Mouse (Mus musculus) ES-Bruce4 (cell line): ENCODE data around the gene Sds.

ENCODE experiments used
- CTCF ChIP-seq: IDR thresholded peaks from one replicate; pipeline ENCODE4 v1.8.1; 2011; ENCODE audit warnings: low read depth, low read length
- EP300 ChIP-seq: IDR thresholded peaks from 2 replicates; pipeline ENCODE4 v1.6.1; 2011; ENCODE audit warnings: low read depth, low read length; ENCODE audit not compliant: insufficient read depth
- POLR2A ChIP-seq: IDR thresholded peaks from one replicate; pipeline ENCODE4 v1.8.1; 2011; ENCODE audit warnings: low read length; ENCODE audit not compliant: insufficient read depth

GRCm38 (mm10) chr5:120476296-120476695 is at the start of gene Sds:
- TF ChIP-seq EP300 (no peak), CTCF (no peak), POLR2A (no peak)
